Mouse (Mus musculus): ENCODE results near the gene Lins1. TPM values are rescaled to one million over a fixed set of nuclear protein-coding genes. Genes with fewer than 3 reads are reported as not detected.
A peak's percentile ranks its signal among the peaks of the same experiment; 100 is the strongest.

Lins1 gene
- 18.8 and 24.1 TPM in 2 replicates for polyA plus RNA-seq (2015; fragmentation: Nextera tagmentation; extraction: Ambion mirVana)

- Histone ChIP-seq H3K4me1 (peaks cover 13% of the 10 kb centered on the region), H3K9ac (peak within 1 kb of the TSS; percentile 71), H3K36me3 (0 out of 2 replicates have a peak, but pooled peaks cover 11% of the 10 kb centered on the region), H3K9me3 (replicated peaks) (no peaks in the 10 kb centered on the region), H3K4me2 (replicated peaks) (peak within 1 kb of the TSS; percentile 92), H3K27me3 (no peaks in the 10 kb centered on the region), H3K4me3 (replicated peaks) (peak within 1 kb of the TSS; percentile 87), H3K27ac (replicated peaks) (peak within 1 kb of the TSS; percentile 94)
- WGBS = under 1% methylated on average over 52 of the region's 52 CpGs
- peak; percentile 99 for ATAC-seq (ENCODE audit: insufficient number of reproducible peaks, low FRiP score, low TSS enrichment, low read depth)
These were observed at the start of gene Lins1 for GRCm38 (mm10) chr7:66689620-66690360. Gene Lins1 (plus strand): TSS chr7:66689889.

- Histone ChIP-seq H3K4me2 (replicated peaks) (no peak overlapping the region), H3K4me1 (peaks cover 5% of the 10 kb centered on the region; the same call in 1 of the 2 replicates), H3K9me3 (replicated peaks) (no peaks in the 10 kb centered on the region), H3K27ac (replicated peaks) (no peak overlapping the region), H3K4me3 (replicated peaks) (no peak overlapping the region), H3K9ac (no peak overlapping the region), H3K27me3 (no peaks in the 10 kb centered on the region), H3K36me3 (peaks cover 16% of the 10 kb centered on the region; the same call in 1 of the 2 replicates)
- ATAC-seq (ENCODE audit: insufficient number of reproducible peaks, low FRiP score, low TSS enrichment, low read depth) = no peak
- 100% methylated on average over 2 of the region's 2 CpGs for WGBS
These were observed 44.0 kb upstream of the Lins1 start for GRCm38 (mm10) chr7:66645736-66646135.

- H3K4me1 ChIP-seq = peaks cover 9% of the 10 kb centered on the region; the same call in 1 of the 2 replicates
- H3K9me3 ChIP-seq (replicated peaks) = no peaks in the 10 kb centered on the region
- H3K4me3 ChIP-seq (replicated peaks) = no peak overlapping the region
- H3K4me2 ChIP-seq (replicated peaks) = no peak overlapping the region
- no peaks in the 10 kb centered on the region for H3K27me3 ChIP-seq
- no peak overlapping the region for H3K9ac ChIP-seq
- H3K27ac ChIP-seq (replicated peaks) = no peak overlapping the region
- 57% methylated on average over 2 of the region's 2 CpGs for WGBS
- ATAC-seq (ENCODE audit: insufficient number of reproducible peaks, low FRiP score, low TSS enrichment, low read depth) = no peak
- peaks cover 15% of the 10 kb centered on the region; the same call in 1 of the 2 replicates for H3K36me3 ChIP-seq
These were observed 40.5 kb upstream of the Lins1 start for GRCm38 (mm10) chr7:66649181-66649580.

- H3K4me1 ChIP-seq = peaks cover 9% of the 10 kb centered on the region; the same call in 1 of the 2 replicates
- H3K36me3 ChIP-seq = peaks cover 22% of the 10 kb centered on the region; the same call in 1 of the 2 replicates
- ATAC-seq (ENCODE audit: insufficient number of reproducible peaks, low FRiP score, low TSS enrichment, low read depth) = no peak
- H3K4me2 ChIP-seq (replicated peaks) = no peak overlapping the region
- H3K27ac ChIP-seq (replicated peaks) = no peak overlapping the region
- H3K9me3 ChIP-seq (replicated peaks) = no peaks in the 10 kb centered on the region
- WGBS = 72% methylated on average over 5 of the region's 5 CpGs
- no peak overlapping the region for H3K9ac ChIP-seq
- H3K4me3 ChIP-seq (replicated peaks) = no peak overlapping the region
- H3K27me3 ChIP-seq = no peaks in the 10 kb centered on the region
These were observed 38.8 kb upstream of the Lins1 start for GRCm38 (mm10) chr7:66650883-66651282.

GRCm38 (mm10) chr7:66652216-66652615, 37.5 kb upstream of the Lins1 start:
- H3K4me1 ChIP-seq = peaks cover 9% of the 10 kb centered on the region; the same call in 1 of the 2 replicates
- H3K4me2 ChIP-seq (replicated peaks) = no peak overlapping the region
- H3K27me3 ChIP-seq = no peaks in the 10 kb centered on the region
- H3K9me3 ChIP-seq (replicated peaks) = no peaks in the 10 kb centered on the region
- H3K36me3 ChIP-seq = peaks cover 21% of the 10 kb centered on the region; the same call in 1 of the 2 replicates
- H3K9ac ChIP-seq = no peak overlapping the region
- no peak overlapping the region for H3K4me3 ChIP-seq (replicated peaks)
- ATAC-seq (ENCODE audit: insufficient number of reproducible peaks, low FRiP score, low TSS enrichment, low read depth) = no peak
- WGBS = 84% methylated on average over 4 of the region's 4 CpGs
- H3K27ac ChIP-seq (replicated peaks) = no peak overlapping the region

GRCm38 (mm10) chr7:66653596-66653995, 36.1 kb upstream of the Lins1 start:
- no peak overlapping the region for H3K4me2 ChIP-seq (replicated peaks)
- H3K9me3 ChIP-seq (replicated peaks) = no peaks in the 10 kb centered on the region
- H3K27ac ChIP-seq (replicated peaks) = no peak overlapping the region
- H3K4me3 ChIP-seq (replicated peaks) = no peak overlapping the region
- H3K4me1 ChIP-seq = peaks cover 9% of the 10 kb centered on the region; the same call in 1 of the 2 replicates
- WGBS = 80% methylated on average over 9 of the region's 9 CpGs
- peaks cover 17% of the 10 kb centered on the region; the same call in 1 of the 2 replicates for H3K36me3 ChIP-seq
- no peak overlapping the region for H3K9ac ChIP-seq
- ATAC-seq (ENCODE audit: insufficient number of reproducible peaks, low FRiP score, low TSS enrichment, low read depth) = no peak
- H3K27me3 ChIP-seq = no peaks in the 10 kb centered on the region

GRCm38 (mm10) chr7:66655471-66655870, 34.2 kb upstream of the Lins1 start:
- Histone ChIP-seq H3K9me3 (replicated peaks) (no peaks in the 10 kb centered on the region), H3K4me1 (0 out of 2 replicates have a peak, but pooled peaks cover 7% of the 10 kb centered on the region), H3K27ac (replicated peaks) (no peak overlapping the region), H3K27me3 (no peaks in the 10 kb centered on the region), H3K36me3 (peaks cover 32% of the 10 kb centered on the region), H3K4me2 (replicated peaks) (no peak overlapping the region), H3K9ac (no peak overlapping the region), H3K4me3 (replicated peaks) (no peak overlapping the region)
- 86% methylated on average over 9 of the region's 9 CpGs for WGBS
- no peak for ATAC-seq (ENCODE audit: insufficient number of reproducible peaks, low FRiP score, low TSS enrichment, low read depth)

- 0 out of 2 replicates have a peak, but pooled peaks have one; percentile 34 for ATAC-seq (ENCODE audit: insufficient number of reproducible peaks, low FRiP score, low TSS enrichment, low read depth)
- H3K4me2 ChIP-seq (replicated peaks) = no peak overlapping the region
- H3K4me3 ChIP-seq (replicated peaks) = no peak overlapping the region
- peaks cover 16% of the 10 kb centered on the region for H3K36me3 ChIP-seq
- H3K4me1 ChIP-seq = 0 out of 2 replicates have a peak, but pooled peaks cover 8% of the 10 kb centered on the region
- H3K27me3 ChIP-seq = no peaks in the 10 kb centered on the region
- no peaks in the 10 kb centered on the region for H3K9me3 ChIP-seq (replicated peaks)
- 70% methylated on average over 7 of the region's 7 CpGs for WGBS
- no peak overlapping the region for H3K9ac ChIP-seq
- no peak overlapping the region for H3K27ac ChIP-seq (replicated peaks)
These were observed 29.4 kb upstream of the Lins1 start for GRCm38 (mm10) chr7:66660291-66660690.

- Histone ChIP-seq H3K4me3 (replicated peaks) (no peak overlapping the region), H3K4me2 (replicated peaks) (no peak overlapping the region), H3K9me3 (replicated peaks) (no peaks in the 10 kb centered on the region), H3K4me1 (0 out of 2 replicates have a peak, but pooled peaks cover 8% of the 10 kb centered on the region), H3K27ac (replicated peaks) (no peak overlapping the region), H3K27me3 (no peaks in the 10 kb centered on the region), H3K36me3 (peaks cover 16% of the 10 kb centered on the region), H3K9ac (no peak overlapping the region)
- no peak for ATAC-seq (ENCODE audit: insufficient number of reproducible peaks, low FRiP score, low TSS enrichment, low read depth)
- WGBS = 79% methylated on average over 8 of the region's 8 CpGs
These were observed 28.7 kb upstream of the Lins1 start for GRCm38 (mm10) chr7:66660972-66661371.

- Histone ChIP-seq H3K4me3 (replicated peaks) (peak overlapping the region; percentile 29), H3K27ac (replicated peaks) (no peak overlapping the region), H3K9ac (no peak overlapping the region), H3K4me2 (replicated peaks) (peak overlapping the region; percentile 42), H3K27me3 (no peaks in the 10 kb centered on the region), H3K36me3 (peaks cover 17% of the 10 kb centered on the region), H3K4me1 (0 out of 2 replicates have a peak, but pooled peaks cover 8% of the 10 kb centered on the region), H3K9me3 (replicated peaks) (no peaks in the 10 kb centered on the region)
- WGBS = 12% methylated on average over 8 of the region's 8 CpGs
- ATAC-seq (ENCODE audit: insufficient number of reproducible peaks, low FRiP score, low TSS enrichment, low read depth) = no peak
These were observed 28.1 kb upstream of the Lins1 start for GRCm38 (mm10) chr7:66661572-66661971.

- Histone ChIP-seq H3K27me3 (no peaks in the 10 kb centered on the region), H3K4me1 (0 out of 2 replicates have a peak, but pooled peaks cover 8% of the 10 kb centered on the region), H3K9ac (no peak overlapping the region), H3K9me3 (replicated peaks) (no peaks in the 10 kb centered on the region), H3K27ac (replicated peaks) (no peak overlapping the region), H3K36me3 (peaks cover 19% of the 10 kb centered on the region), H3K4me2 (replicated peaks) (no peak overlapping the region), H3K4me3 (replicated peaks) (no peak overlapping the region)
- no peak for ATAC-seq (ENCODE audit: insufficient number of reproducible peaks, low FRiP score, low TSS enrichment, low read depth)
- 82% methylated on average over 3 of the region's 3 CpGs for WGBS
These were observed 26.1 kb upstream of the Lins1 start for GRCm38 (mm10) chr7:66663548-66663947.
